Mouse (Mus musculus): ENCODE measurements at regions not wholly inside any gene's neighbourhood (a gene's known extent, or its start where the extent isn't known, plus 50 kb on each side); places are given as distances from the start of the nearest gene placed in this dataset.
A peak's percentile ranks its signal among the peaks of the same experiment; 100 is the strongest.

GRCm38 (mm10) chr14:111212929-111213657, 458.1 kb upstream of the Slitrk6 start:
- DNase-seq, result no peak

DNA sequence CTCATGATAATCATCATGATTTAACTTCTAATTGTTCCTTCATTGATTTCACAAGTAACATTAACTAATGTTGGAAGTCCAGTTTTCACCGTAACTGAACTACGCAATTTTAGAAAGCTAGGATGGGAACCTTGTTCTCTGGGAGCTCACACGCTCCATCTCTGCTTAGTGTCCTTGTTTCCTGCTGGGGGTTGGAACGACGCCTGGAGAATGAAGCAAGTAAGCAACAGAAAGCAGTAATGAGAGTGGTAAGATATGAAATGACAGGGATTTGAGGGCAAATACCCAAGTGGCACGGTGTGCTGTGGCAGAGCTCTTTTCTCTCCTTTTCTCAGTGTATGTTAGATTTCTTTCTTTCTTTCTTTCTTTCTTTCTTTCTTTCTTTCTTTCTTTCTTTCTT, 448.0 kb upstream of the Slitrk5 start:
- DNase-seq, result peak; percentile 94 to 96

GRCm38 (mm10) chr14:111239121-111239520, 435.8 kb upstream of the Slitrk5 start:
- DNase-seq, result no peak

GRCm38 (mm10) chr14:111249347-111249946, 425.4 kb upstream of the Slitrk5 start:
- peak; percentile 89 to 90 for DNase-seq

DNA sequence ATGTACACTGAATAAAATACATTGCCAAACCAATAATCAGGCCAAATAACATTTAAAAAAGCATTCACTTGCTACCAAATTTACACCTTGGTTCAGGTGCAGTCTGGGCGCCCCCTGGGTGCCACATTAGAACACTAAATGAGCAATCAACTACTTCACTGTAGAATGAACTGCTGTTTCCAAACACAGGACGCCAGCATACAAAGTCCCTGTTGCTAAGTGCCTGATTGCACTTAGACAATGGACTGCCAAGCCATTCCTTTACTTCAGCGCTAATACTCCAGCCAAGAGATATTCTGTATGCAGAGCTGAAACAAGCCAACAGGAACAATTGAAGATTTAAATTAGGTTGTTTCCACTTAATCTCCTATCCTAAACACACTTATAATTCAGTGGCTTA, 421.7 kb upstream of the Slitrk5 start:
- DNase-seq, result peak; percentile 4 to 9

GRCm38 (mm10) chr14:111261696-111262095, 413.2 kb upstream of the Slitrk5 start:
- no peak for DNase-seq

GRCm38 (mm10) chr14:111270239-111270638, 404.7 kb upstream of the Slitrk5 start:
- no peak for DNase-seq

GRCm38 (mm10) chr14:111281354-111281753, 393.5 kb upstream of the Slitrk5 start:
- no peak for DNase-seq

DNA sequence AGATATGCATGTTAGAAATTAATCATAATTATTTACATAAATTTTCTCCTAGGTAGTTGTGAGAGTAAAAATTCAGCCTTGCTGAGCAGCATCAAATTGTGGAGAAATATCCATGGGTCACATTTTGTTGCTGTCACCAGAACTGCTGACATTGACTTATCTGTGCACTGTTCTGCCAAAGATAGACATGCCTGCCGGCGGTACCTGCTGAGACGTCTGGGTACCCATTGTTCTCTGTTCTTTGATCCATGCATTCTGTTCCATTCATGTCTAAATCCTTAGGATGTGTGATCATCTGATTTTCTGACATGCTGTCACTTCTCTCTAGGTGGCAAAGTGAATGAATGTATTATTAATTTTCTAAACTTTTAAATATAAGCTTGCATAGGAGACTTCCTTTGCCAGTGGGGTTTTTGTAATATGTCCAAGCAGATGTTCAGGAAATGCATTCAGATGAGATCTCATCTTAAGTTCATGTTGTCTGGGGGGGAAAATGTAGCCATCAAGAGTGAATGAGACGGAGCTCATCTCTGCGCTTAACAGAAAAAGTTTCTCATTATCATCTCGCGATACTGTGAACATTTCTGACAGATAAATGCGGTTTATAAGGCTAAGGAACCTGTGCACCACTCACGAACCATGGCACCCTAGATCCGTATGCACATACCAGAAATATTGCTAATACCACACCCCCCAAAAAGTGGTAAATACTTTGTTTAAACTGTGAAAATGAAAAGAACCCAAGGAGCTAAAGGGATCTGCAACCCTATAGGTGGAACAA, 391.0 kb upstream of the Slitrk5 start:
- DNase-seq, result peak; percentile 5 to 39

DNA sequence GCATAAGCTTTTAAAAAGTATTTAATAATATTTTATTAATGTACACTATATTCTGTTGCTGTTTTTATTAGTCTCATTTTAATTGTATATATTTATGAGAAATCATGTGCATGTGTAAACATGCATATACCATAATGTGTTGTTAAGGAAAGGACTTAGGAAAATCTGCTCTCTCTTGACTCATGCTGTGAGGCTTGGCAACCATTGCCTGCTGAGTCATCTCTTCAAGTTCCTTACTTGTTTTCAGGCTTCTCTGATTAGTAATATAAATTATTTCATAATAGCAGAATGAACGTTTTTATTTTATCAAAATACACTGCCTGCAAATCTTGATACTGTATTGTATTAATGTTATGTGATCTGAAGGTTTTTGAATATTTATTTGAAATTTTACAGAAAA, 388.9 kb upstream of the Slitrk5 start:
- DNase-seq, result peak; percentile 45 to 57

DNA sequence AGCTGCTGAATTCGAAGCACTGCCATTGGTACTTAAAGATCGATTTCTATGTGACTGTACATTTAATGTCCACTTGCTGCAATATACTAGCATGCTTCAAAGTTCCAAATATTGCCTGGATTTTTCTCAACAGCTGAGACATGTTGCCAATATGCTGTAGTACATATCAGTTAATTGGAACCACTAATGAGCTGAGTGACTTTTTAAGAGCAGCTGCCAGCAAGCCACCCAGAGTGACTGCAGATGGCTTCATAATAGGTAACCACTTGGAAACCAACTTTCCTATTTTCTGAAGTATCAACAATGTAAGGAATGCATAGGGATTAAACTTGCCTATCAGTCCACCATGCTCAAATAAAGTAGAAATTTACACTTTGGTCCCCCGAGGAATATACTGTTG, 379.4 kb upstream of the Slitrk5 start:
- DNase-seq, result peak; percentile 36 to 62

DNA sequence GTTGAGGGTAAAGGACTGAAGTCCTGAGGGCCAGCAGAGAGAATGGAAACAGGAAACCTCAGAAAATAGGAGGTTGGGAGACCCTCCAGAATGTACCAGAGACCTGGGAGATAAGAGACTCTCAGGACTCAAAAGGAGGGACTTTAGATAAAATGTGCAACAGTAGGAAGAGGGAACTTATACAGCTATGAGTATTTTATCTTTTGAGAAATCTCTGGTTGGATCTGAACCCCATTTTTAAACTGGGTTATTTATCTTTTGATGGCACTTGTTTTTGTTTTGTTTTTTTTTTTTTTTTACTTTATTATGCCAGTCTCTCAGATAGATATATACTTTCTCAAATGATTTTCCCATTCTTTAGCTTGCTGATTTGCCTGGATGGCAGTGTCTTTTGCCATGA, 377.1 kb upstream of the Slitrk5 start:
- no peak for DNase-seq

DNA sequence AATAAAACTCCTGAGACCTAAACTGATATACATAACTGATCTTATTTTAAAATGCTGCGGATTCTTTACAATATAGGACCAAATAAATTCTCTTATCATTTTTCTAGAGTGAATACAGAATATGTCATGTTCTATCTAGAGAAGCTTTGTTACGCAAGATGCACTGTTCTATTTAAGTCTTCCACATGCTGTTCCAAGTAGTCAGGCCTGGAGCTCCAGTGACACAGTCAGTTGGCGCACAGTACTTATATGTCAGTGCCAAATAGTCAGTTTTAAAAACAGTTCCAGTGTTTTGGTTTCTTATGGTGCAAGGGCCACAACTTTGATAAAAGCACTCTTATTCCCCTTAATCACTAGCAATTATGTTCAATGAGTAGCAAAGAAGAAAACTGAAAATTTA, 344.3 kb upstream of the Slitrk5 start:
- peak; percentile 3 to 5 for DNase-seq

GRCm38 (mm10) chr14:111353518-111353917, 321.4 kb upstream of the Slitrk5 start:
- DNase-seq, result no peak

DNA sequence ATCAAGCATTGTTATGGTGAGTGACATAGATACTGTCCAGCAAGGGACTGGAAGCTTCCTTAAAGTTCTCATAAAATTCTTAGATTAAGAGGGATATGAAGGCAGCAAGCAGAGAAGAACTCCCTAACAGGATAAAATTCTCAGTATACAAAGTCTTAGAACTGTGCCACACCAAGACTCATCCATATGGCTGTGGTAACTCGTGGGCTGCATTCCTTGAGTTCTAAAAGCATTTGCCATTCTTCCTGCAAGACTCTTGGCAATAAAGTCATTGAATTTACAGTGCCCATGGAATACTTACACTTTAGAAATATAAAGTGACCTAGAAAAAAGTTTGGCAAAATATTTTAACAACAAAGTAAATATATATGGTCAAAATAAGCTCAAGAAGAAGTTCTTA, 278.1 kb upstream of the Slitrk5 start:
- DNase-seq, result no peak

DNA sequence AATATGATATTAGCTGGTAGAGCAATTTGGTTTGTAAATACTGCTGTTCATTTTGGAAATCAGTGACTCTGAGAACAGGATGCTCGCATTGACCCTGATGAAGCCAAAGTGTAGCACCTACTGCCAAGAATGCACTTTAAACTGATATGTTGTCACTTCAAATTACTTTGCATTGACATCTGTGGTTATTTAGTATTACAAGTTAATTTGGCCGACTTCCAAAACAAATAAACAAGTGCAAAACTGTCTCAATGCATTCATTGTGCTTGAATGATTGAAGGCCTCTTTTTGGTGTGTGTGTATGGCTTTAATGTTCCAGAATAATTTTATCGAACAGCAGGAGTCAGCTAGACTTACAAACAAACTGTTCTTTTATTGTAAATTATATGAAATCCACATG, 274.1 kb upstream of the Slitrk5 start:
- DNase-seq, result peak; percentile 47 to 71

- DNase-seq, result no peak
Observed at GRCm38 (mm10) chr14:111402538-111402937, 272.4 kb upstream of the Slitrk5 start.

DNA sequence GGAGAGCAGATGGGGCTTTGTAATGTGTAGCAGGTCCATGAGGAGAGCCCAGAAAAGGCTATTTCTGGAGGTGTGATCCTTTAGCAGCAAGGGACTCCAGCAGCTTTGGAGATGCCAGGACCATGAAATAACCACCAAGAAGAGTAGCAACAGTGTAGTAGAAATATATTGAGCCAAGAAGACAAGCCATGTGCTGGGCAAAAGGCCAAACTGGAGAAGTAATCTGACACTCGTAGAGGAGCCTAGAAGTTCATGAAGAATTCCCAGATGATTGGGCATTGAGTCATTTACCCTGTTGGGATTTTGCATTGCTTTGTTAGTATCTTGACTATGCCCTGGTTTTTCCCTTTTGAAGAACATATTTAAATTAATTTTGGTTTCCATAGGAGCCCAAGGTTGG, 271.3 kb upstream of the Slitrk5 start:
- DNase-seq, result peak in 1 of 2 experiments; percentile 13

DNA sequence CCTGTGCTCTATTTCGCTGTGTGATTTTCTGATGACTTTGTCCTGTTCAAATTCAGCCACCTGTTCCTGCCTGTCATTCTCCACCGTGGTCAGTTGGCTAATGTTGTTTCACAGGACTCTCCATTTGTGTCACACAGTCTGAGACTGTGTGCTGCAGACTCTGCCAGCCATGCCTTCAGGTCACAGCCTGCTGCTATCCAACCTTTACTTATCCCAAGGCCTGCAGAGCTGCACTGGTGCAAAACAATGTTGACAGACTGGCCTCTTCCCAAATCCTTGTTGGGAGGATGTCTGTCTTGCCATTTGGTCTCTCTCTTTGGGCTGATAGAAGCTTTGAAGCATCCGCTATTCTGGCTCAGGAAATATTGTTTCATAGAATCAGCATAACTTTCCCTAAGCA, 261.4 kb upstream of the Slitrk5 start:
- DNase-seq, result peak; percentile 87 to 89

GRCm38 (mm10) chr14:111418531-111418930, 256.4 kb upstream of the Slitrk5 start:
- no peak for DNase-seq

DNA sequence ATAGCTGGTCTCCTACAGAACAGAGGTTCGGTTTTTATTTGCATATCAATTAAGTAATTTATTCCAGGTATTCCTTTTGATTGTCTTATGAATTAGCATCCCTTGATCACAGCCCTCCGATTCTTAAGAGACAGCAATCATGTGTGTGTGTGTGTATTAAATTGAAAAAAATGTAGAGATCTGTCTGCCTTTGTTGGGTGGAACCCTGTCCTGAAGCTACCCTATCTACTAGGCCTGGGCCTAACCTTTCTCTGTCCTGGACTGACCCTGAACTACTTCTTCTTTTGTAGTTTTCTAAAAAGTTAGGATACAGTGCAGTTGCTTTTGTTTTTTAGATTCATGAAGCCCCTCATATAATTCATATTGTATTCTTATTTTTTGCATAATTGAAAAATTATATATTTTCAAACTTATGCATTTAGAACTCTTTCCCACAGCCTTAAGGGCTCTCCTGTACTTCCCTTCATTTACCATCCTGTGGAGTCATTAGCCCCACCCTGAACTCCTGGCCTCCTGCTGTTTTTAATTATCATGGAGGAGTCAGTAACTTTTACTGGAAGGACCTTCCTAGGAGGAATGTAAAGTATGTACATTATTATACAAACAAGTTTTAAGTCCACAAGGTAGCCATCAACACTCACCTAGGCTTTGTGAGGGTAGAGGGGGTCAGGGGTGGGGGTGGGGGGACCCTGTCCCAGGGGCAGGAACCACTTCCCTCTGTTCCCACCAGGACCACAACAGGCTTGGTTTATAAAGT, 245.6 kb upstream of the Slitrk5 start:
- DNase-seq, result no peak

Data from cerebellum, postnatal 10 days (tissue).